Mouse (Mus musculus): Measurements from ENCODE around the gene Hoxd4. TPM values are rescaled to one million over a fixed set of nuclear protein-coding genes. Genes with fewer than 3 reads are reported as not detected.

The Hoxd4 gene
- polyA plus RNA-seq, 1 experiment from 2014 or later = not detected

- whole genome bisulfite sequencing = 2% methylated on average over 15 of the region's 15 CpGs
- H3K4me3 ChIP-seq (ENCODE audit: low read depth, low read length) = no peak overlapping the region
- no peak overlapping the region for H3K27ac ChIP-seq (ENCODE audit: low read depth, low read length)
- no peak overlapping the region for H3K9ac ChIP-seq (ENCODE audit: low read length)
- no peak overlapping the region for H3K4me2 ChIP-seq (ENCODE audit: low read depth, low read length, severe bottlenecking)
- peak; percentile 48 for DNase-seq (ENCODE audit: low spot score)
- no peaks in the 10 kb centered on the region for H3K9me3 ChIP-seq (ENCODE audit: control insufficient read depth, low read length)
- H3K36me3 ChIP-seq (ENCODE audit: control insufficient read depth, insufficient read depth, low read length) = no peaks in the 10 kb centered on the region
- no peak for ATAC-seq (replicated peaks; ENCODE audit: low FRiP score)
- H3K27me3 ChIP-seq (ENCODE audit: control insufficient read depth, insufficient read depth, low read length) = peaks cover 98% of the 10 kb centered on the region
- peaks cover 5% of the 10 kb centered on the region; the same call in 1 of the 2 replicates for H3K4me1 ChIP-seq (replicated peaks; ENCODE audit: control insufficient read depth, insufficient read depth, low read length)
These were observed 25.2 kb downstream of the Hoxd4 start for GRCm38 (mm10) chr2:74736688-74737577.

DNA sequence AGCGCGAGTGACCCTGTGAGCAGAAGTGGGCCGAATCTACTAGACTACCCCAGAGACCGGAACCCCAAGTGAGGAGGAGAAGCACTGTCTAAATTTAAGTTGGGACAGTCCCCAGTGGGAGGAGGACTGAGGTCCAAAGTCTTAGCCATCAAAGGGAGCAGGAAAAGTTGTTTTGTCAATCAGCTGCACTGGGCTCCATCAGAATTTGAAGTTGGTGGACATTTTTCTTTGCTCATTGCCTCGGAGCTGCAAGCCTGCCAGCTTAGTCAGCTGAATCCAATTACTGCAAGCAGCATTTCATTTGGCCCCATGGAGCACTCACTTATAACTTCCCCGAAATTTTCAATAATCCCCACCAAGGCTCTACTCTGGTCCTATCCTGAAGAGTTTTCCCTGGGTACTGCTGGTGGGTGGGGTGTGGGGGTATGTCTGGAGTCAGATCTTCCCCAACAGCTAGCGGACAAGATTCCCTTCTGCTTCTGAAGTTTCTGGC lies 25.9 kb downstream of the Hoxd4 start:
- no peak overlapping the region for H3K9ac ChIP-seq (ENCODE audit: low read length)
- no peak overlapping the region for H3K4me2 ChIP-seq (ENCODE audit: low read depth, low read length, severe bottlenecking)
- ATAC-seq (replicated peaks; ENCODE audit: low FRiP score) (no peak), DNase-seq (ENCODE audit: low spot score) (peak; percentile 52)
- H3K27me3 ChIP-seq (ENCODE audit: control insufficient read depth, insufficient read depth, low read length) = peaks cover 98% of the 10 kb centered on the region
- 3% methylated on average over 7 of the region's 7 CpGs for WGBS
- H3K9me3 ChIP-seq (ENCODE audit: control insufficient read depth, low read length) = no peaks in the 10 kb centered on the region
- H3K27ac ChIP-seq (ENCODE audit: low read depth, low read length) = no peak overlapping the region
- peaks cover 5% of the 10 kb centered on the region; the same call in 1 of the 2 replicates for H3K4me1 ChIP-seq (replicated peaks; ENCODE audit: control insufficient read depth, insufficient read depth, low read length)
- no peaks in the 10 kb centered on the region for H3K36me3 ChIP-seq (ENCODE audit: control insufficient read depth, insufficient read depth, low read length)
- no peak overlapping the region for H3K4me3 ChIP-seq (ENCODE audit: low read depth, low read length)

DNA sequence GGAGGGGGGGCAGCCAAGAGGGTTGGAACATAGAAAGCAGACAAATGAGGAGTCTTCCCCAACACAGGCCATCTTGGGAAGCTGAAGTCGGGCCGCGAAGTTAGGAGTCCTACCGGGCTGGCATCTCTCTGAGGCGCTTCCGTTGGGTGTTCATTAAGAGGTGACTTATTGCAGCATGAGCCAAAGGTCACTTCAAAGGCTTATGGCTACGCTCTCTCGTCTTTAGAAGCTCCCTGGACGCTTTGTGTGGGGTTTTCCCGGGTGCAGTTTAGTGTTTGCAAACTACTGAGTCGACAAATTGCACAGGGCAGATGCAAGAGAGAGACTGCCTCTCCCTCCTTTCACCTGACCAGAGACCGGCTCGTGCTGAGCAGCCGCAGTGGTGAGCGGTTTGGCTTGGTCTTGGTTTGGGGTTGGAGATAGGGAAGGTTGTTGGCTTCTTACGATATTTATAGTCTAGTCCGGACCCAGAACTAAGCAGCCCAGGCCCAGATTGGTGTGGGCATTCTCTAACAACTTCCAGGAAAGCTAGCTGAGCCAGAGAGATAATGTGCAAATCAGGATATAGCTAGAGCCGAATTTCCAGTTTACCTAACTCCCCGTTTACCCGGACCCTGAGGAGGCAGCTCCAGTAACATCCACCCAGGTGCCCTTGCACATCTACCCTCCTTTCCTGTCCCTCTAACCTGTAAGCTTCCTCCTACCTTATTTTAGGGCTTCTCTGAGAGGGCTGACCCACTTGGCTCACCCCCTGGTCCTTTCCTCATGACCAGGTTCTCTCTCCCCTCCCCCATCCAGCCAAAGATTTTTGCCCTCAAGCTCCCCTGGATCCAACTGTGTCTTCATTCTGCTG lies 27.1 kb downstream of the Hoxd4 start:
- no peaks in the 10 kb centered on the region for H3K36me3 ChIP-seq (ENCODE audit: control insufficient read depth, insufficient read depth, low read length)
- peaks cover 97% of the 10 kb centered on the region for H3K27me3 ChIP-seq (ENCODE audit: control insufficient read depth, insufficient read depth, low read length)
- H3K4me3 ChIP-seq (ENCODE audit: low read depth, low read length) = no peak overlapping the region
- DNase-seq (ENCODE audit: low spot score) (peak; percentile 51), ATAC-seq (replicated peaks; ENCODE audit: low FRiP score) (no peak)
- no peak overlapping the region for H3K9ac ChIP-seq (ENCODE audit: low read length)
- under 1% methylated on average over 20 of the region's 20 CpGs for WGBS
- H3K9me3 ChIP-seq (ENCODE audit: control insufficient read depth, low read length) = no peaks in the 10 kb centered on the region
- peaks cover 5% of the 10 kb centered on the region; the same call in 1 of the 2 replicates for H3K4me1 ChIP-seq (replicated peaks; ENCODE audit: control insufficient read depth, insufficient read depth, low read length)
- H3K4me2 ChIP-seq (ENCODE audit: low read depth, low read length, severe bottlenecking) = no peak overlapping the region
- H3K27ac ChIP-seq (ENCODE audit: low read depth, low read length) = no peak overlapping the region

DNA sequence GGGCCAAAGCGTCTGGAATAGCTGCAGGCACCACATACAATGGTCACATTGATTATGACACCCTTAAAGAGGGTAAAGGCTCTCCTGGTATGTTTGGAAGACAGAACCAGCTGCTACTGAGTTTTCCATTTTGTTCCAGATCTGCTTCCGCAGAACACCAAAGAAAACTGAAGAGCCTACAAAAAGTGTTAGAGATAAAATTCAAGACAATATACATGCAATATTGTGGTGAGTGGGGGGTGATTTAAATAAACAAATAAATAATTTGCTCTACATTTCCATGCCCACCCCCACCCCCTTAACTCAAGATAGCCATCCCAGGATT lies 27.7 kb downstream of the Hoxd4 start:
- ATAC-seq (replicated peaks; ENCODE audit: low FRiP score) = no peak
- H3K9me3 ChIP-seq (ENCODE audit: control insufficient read depth, low read length) = no peaks in the 10 kb centered on the region
- H3K9ac ChIP-seq (ENCODE audit: low read length) = no peak overlapping the region
- no peak overlapping the region for H3K4me2 ChIP-seq (ENCODE audit: low read depth, low read length, severe bottlenecking)
- no peak overlapping the region for H3K4me3 ChIP-seq (ENCODE audit: low read depth, low read length)
- no peaks in the 10 kb centered on the region for H3K36me3 ChIP-seq (ENCODE audit: control insufficient read depth, insufficient read depth, low read length)
- peaks cover 5% of the 10 kb centered on the region; the same call in 1 of the 2 replicates for H3K4me1 ChIP-seq (replicated peaks; ENCODE audit: control insufficient read depth, insufficient read depth, low read length)
- 3% methylated on average over 2 of the region's 2 CpGs for WGBS
- peaks cover 98% of the 10 kb centered on the region for H3K27me3 ChIP-seq (ENCODE audit: control insufficient read depth, insufficient read depth, low read length)
- no peak for DNase-seq (ENCODE audit: low spot score)
- H3K27ac ChIP-seq (ENCODE audit: low read depth, low read length) = no peak overlapping the region

DNA sequence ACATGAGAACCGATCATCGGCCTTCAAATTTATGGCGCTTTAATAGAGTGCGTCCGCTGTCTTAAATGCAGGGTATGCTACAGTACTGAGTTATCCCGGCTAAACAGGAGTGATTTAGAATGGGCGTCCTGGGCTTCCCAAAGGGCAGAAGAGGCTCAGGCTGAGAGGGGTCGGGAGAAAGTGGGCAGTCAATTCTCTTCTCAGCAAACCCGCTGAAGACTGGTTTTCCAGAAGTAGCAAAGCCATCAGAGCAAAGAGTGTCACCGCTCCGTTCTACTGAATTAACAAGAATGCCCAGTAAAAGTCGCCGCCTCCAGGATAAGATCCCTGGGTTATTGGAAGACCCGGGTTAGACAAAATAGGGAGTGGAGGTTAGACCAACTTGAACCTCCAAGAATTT lies 28.1 kb downstream of the Hoxd4 start:
- WGBS = 2% methylated on average over 14 of the region's 14 CpGs
- ATAC-seq (replicated peaks; ENCODE audit: low FRiP score) (no peak), DNase-seq (ENCODE audit: low spot score) (no peak)
- no peak overlapping the region for H3K27ac ChIP-seq (ENCODE audit: low read depth, low read length)
- H3K4me3 ChIP-seq (ENCODE audit: low read depth, low read length) = no peak overlapping the region
- H3K4me2 ChIP-seq (ENCODE audit: low read depth, low read length, severe bottlenecking) = no peak overlapping the region
- H3K9me3 ChIP-seq (ENCODE audit: control insufficient read depth, low read length) = no peaks in the 10 kb centered on the region
- H3K36me3 ChIP-seq (ENCODE audit: control insufficient read depth, insufficient read depth, low read length) = no peaks in the 10 kb centered on the region
- H3K27me3 ChIP-seq (ENCODE audit: control insufficient read depth, insufficient read depth, low read length) = peaks cover 98% of the 10 kb centered on the region
- H3K4me1 ChIP-seq (replicated peaks; ENCODE audit: control insufficient read depth, insufficient read depth, low read length) = peaks cover 5% of the 10 kb centered on the region; the same call in 1 of the 2 replicates
- H3K9ac ChIP-seq (ENCODE audit: low read length) = no peak overlapping the region

DNA sequence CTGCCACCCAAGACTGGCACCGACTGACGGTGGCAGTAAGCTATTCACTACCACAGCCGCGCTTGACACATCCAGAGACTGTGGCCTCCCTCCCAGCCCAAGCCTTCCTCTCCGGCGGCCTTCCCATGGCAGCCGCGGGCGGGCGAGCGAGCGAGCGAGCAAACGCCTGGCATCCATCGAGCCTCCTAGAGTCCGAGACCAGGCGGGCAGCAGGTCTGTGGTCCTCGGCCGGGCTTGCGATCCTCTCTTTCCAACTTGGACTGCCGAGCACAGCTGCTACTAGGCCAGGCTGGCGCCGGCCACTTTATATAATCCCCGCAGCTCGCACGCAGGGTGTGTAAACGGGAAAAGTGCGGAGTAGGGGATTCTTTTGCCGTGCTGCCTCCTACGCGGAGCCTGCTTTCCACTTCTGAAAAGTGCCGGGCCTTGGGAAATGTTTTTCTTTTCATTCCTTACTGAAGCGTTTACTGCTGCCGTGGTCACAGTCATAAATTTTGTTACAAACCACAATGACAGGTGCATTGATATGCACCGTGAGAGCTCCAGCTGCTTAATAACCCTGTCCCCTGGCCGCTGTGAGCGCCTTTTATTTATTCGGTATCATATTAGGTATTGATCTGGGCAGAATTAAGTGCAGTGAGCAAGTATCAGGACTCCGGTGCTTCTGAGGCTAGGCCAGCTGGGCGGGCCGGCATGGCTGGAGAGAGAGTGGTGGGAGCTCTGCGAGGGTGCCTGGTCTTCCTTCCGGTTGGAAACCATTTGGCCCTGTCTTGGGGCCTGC lies 28.8 kb downstream of the Hoxd4 start:
- H3K27ac ChIP-seq (ENCODE audit: low read depth, low read length) = no peak overlapping the region

GRCm38 (mm10) chr2:74741252-74741978 lies 29.7 kb downstream of the Hoxd4 start:
- Histone ChIP-seq H3K4me1 (replicated peaks; ENCODE audit: control insufficient read depth, insufficient read depth, low read length) (no peaks in the 10 kb centered on the region), H3K4me2 (ENCODE audit: low read depth, low read length, severe bottlenecking) (no peak overlapping the region), H3K27me3 (ENCODE audit: control insufficient read depth, insufficient read depth, low read length) (peaks cover 98% of the 10 kb centered on the region), H3K9me3 (ENCODE audit: control insufficient read depth, low read length) (no peaks in the 10 kb centered on the region), H3K27ac (ENCODE audit: low read depth, low read length) (no peak overlapping the region), H3K9ac (ENCODE audit: low read length) (no peak overlapping the region), H3K4me3 (ENCODE audit: low read depth, low read length) (no peak overlapping the region), H3K36me3 (ENCODE audit: control insufficient read depth, insufficient read depth, low read length) (no peaks in the 10 kb centered on the region)
- no peak for ATAC-seq (replicated peaks; ENCODE audit: low FRiP score)
- DNase-seq (ENCODE audit: low spot score) = peak; percentile 46
- 24% methylated on average over 2 of the region's 3 CpGs for WGBS

More for the DNA sequence above, 28.8 kb downstream of the Hoxd4 start:
- H3K4me3 ChIP-seq (ENCODE audit: low read depth, low read length) = no peak overlapping the region
- no peaks in the 10 kb centered on the region for H3K36me3 ChIP-seq (ENCODE audit: control insufficient read depth, insufficient read depth, low read length)
- H3K9ac ChIP-seq (ENCODE audit: low read length) = no peak overlapping the region
- H3K27me3 ChIP-seq (ENCODE audit: control insufficient read depth, insufficient read depth, low read length) = peaks cover 98% of the 10 kb centered on the region
- ATAC-seq (replicated peaks; ENCODE audit: low FRiP score) = no peak
- no peaks in the 10 kb centered on the region for H3K9me3 ChIP-seq (ENCODE audit: control insufficient read depth, low read length)
- peaks cover 5% of the 10 kb centered on the region; the same call in 1 of the 2 replicates for H3K4me1 ChIP-seq (replicated peaks; ENCODE audit: control insufficient read depth, insufficient read depth, low read length)
- DNase-seq (ENCODE audit: low spot score) = peak; percentile 64
- no peak overlapping the region for H3K4me2 ChIP-seq (ENCODE audit: low read depth, low read length, severe bottlenecking)
- under 1% methylated on average over 43 of the region's 43 CpGs for WGBS

GRCm38 (mm10) chr2:74741979-74742277 lies 30.2 kb downstream of the Hoxd4 start:
- Histone ChIP-seq H3K36me3 (ENCODE audit: control insufficient read depth, insufficient read depth, low read length) (no peaks in the 10 kb centered on the region), H3K9ac (ENCODE audit: low read length) (no peak overlapping the region), H3K4me2 (ENCODE audit: low read depth, low read length, severe bottlenecking) (no peak overlapping the region), H3K27ac (ENCODE audit: low read depth, low read length) (no peak overlapping the region), H3K4me1 (replicated peaks; ENCODE audit: control insufficient read depth, insufficient read depth, low read length) (no peaks in the 10 kb centered on the region), H3K27me3 (ENCODE audit: control insufficient read depth, insufficient read depth, low read length) (peaks cover 98% of the 10 kb centered on the region), H3K9me3 (ENCODE audit: control insufficient read depth, low read length) (no peaks in the 10 kb centered on the region), H3K4me3 (ENCODE audit: low read depth, low read length) (no peak overlapping the region)
- no peak for DNase-seq (ENCODE audit: low spot score)
- no peak for ATAC-seq (replicated peaks; ENCODE audit: low FRiP score)

Measured in forebrain, embryonic 11.5 days (tissue).